Mouse (Mus musculus) naive thymus-derived CD4-positive, alpha-beta T cell, adult 2 months (primary cell): ENCODE results near the gene Actr3b.
A peak's percentile ranks its signal among the peaks of the same experiment; 100 is the strongest.
"Not testable (repeated sequence)": the region's sequence is repeated elsewhere in the genome, so short reads cannot be mapped to it uniquely, and the experiment has no call there.

Source experiments
- DNase-seq: peaks from one replicate; pipeline ENCODE4 v3.0.0-alpha.2; 2011; ENCODE audit warnings: low read depth

The Actr3b gene

DNA sequence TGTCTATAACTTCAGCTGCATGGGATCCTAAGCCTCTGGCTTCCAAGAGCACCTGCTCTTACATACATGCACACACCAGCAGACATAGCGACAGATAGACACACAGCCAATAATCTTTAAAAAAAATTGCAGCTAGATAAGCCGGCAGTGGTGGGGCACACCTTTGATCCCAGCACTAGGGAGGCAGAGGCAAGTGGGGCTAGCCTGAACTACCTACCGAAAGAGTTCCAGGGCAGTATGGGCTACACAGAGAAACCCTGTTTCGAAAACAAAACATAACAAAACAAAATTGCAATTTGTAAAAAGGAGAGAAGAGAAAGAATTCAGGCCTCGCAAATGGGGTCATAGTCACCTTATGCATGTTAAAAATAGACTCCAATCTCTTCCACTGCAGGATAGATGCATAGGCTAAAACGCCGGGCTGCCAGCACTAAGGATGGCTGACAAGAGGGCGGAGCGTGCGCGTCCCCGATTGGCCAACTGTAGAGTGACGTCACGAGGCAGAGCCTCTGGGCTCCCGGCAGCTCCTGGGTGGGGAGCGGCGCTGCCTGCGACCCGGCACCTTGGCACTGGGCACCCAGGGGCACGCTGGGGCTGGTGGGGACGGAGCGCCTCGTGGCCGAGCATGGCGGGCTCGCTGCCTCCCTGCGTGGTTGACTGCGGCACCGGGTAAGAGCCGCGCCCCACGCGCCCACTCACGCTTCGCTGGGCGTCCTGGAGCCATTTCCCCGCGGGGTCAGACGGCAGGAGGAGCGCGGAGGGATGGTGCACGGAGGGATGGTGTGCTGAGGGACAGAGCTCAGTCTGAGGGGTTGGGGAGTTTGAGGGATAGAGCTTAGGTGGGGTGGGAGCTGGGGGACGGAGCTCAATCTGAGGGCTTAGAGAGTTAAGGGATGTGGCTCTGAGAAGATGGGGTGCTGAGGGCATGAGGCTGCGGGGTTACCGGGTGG lies at the start of gene Actr3b:
Actr3b (plus strand) TSS at position 538 of the 950 bp plus-strand sequence.
- DNase-seq = peak; percentile 79

GRCm38 (mm10) chr5:25713001-25713706 lies 46.6 kb upstream of the Actr3b start:
- peak; percentile 15 for DNase-seq

GRCm38 (mm10) chr5:25719390-25719789 lies 40.4 kb upstream of the Actr3b start:
- DNase-seq = no peak

DNA sequence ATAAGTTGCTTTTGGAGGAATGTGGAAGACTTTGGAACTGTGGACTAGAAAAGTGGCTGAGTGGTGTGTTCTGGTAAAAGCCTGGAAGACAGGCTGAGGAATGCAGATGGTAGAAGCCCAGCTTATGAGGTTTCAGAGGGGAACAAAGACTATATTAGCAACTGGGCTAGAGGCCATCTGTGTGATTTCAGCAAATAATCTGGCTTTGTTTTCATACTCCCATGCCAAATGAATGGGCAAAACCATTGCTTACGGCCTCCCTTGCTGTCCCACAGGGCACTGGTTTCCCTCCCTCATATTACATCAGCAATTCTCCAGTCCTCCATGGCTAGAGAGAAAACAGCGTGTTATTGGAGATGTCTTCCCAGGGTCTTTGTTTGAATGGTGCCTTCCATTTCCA lies 36.8 kb upstream of the Actr3b start:
- DNase-seq = no peak

DNA sequence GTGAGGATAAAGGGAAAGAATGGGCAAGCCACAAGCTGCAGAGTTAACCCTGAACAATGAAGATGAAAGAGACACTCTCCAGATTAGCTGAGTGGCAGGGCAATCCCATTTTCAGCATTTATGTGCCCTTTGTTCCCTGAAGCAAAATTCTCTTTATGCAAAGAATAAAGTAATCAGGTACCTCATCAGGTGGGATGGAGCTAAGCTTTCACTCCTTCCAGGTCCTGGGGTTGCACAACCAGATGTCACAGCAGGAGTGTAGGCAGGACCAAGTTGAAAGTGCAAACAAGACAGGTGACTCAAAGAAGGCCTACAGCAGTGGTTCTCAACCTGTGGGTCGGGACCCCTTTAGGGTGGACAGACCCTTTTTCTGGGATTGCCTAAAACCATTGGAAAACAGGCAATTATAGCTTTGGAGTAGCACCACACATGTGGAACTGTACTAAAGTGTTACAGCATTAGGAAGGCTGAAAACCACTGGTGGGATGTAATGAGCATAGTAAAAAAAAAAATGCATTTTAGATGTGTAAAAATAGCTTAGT lies 35.6 kb upstream of the Actr3b start:
- no peak for DNase-seq

DNA sequence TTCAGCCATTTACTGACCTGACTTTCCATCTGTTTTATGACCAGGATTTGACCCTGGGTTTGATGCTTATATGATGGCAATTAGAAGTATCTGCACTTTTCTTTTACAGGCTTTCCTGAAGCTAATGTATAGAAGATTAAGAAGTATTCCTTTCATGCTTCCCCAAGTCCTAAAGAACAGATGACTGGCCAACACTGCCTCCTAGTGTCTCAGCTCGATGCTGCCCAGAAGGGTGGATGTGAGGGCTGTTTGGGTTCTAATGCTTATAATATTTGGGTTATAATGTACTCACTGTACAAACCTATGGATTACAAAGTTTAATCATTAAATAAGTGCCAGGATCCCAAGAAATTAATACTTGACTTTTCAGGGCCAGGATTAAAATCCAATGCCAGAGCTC lies 25.5 kb upstream of the Actr3b start:
- peak; percentile 56 for DNase-seq

DNA sequence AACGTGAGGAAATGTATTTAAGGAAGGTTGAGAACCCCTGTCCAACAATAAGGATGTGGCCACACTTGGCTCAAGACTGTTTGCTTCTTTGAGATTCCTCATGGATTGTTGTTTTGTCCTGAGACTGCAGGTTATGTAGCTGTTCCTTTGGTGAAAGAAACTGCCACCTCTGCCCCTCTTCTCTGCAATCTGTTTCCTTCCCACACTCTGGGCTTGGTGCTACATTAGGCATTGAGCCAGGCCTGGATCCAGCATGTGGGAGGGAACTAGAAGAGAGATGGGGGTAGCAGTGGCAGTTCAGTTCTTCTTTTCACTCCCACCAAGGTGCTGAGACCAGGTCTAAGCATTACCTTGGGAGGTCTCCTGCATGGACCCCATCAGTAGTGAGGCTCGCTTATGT lies 23.9 kb upstream of the Actr3b start:
- no peak for DNase-seq

- no peak for DNase-seq
These were observed 21.3 kb upstream of the Actr3b start for GRCm38 (mm10) chr5:25738448-25738847.

DNA sequence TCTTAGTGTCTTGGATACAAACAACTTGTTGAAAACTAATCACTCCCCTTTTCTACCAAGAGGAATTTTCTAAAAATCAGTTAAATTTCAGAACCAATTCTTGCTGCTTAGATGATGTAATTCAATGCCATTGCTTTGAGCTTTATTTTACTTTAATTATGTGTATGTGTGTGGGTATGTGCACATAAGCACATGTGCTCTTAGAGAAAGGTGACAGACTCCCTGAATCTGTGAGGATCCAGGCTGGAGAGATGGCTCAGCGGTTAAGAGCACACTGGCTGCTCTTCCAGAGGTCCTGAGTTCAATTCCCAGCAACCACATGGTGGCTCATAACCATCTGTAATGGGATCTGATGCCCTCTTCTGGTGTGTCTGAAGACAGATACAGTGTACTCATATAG lies 20.9 kb upstream of the Actr3b start:
- not testable (repeated sequence) for DNase-seq

DNA sequence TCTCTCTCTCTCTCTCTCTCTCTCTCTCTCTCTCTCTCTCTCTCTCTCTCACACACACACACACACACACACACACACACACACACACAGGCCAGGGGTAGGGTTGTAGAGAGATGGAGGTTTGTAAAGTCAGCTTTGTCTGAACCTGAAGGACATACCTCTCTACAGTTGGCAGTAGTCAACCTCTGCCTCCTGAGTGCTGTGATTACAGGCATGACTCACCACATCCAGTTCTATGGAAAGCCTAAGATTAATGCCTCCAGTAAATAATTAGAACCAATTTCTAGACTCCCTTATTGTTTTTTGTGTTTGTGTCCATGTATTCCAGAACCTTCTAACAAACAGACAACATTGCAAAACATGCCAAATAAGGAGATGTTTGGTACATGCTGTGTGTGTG lies 11.9 kb upstream of the Actr3b start:
- no peak for DNase-seq

- DNase-seq = no peak
These were observed 11.2 kb upstream of the Actr3b start for GRCm38 (mm10) chr5:25748613-25749012.

- no peak for DNase-seq
These were observed 8.2 kb upstream of the Actr3b start for GRCm38 (mm10) chr5:25751552-25751951.

- DNase-seq = no peak
These were observed 6.9 kb upstream of the Actr3b start for GRCm38 (mm10) chr5:25752862-25753261.

DNA sequence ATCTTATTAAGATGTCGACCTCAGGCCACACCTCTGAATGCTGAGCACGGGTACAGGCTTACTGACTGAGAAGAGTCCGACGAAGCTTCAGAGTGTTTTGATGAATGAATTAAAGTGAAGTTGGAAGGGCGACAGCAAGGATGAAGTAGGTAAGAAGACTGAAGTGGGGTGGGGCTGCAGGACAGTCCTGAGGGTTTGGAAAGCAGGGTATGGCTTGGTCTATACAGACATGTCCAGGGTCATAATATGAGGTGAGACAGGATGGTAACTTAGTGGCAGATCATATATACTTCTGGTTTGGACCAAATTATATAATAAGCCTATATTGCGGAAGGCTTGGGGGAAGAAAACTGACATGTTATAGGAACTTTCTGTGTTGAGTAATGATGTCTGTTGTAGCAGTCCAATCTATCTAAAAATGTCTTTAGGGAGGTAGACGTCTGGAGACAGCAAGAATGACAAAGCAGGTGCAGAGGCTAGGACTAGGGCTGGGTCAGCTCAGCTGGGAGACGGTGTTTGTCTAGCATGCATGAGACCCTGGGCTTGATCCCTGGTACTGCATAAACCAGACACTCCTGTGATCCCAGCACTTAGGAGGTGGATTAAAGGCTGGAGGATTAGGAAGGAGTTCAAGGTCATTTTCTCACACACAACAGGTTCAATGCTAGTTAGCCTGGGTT lies 6.1 kb upstream of the Actr3b start:
- DNase-seq = no peak

GRCm38 (mm10) chr5:25754236-25754766 lies 5.5 kb upstream of the Actr3b start:
- DNase-seq = no peak

- DNase-seq = peak; percentile 44
These were observed 624 bp downstream of the Actr3b start for GRCm38 (mm10) chr5:25760410-25760832.

GRCm38 (mm10) chr5:25760871-25761270 lies 1.1 kb downstream of the Actr3b start:
- DNase-seq = no peak

DNA sequence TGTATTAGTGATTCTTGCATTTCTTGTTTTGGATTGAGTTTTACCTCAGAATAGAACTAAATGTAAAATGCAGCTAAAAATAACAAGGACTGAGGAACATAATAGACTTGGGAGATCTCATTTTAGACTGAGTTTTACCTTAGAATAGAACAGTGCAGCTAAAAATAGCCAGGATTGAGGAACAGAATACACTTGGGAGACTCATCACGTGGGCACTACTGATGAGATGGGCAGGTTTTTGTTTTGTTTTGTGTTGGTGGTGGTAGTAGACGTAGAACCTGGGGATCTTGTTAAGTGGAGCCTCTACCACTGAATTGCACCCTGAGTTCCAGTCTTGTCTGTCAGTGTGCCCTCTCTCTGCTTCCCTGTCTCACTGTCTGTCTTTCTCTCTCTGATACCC lies 2.1 kb downstream of the Actr3b start:
- no peak for DNase-seq

DNA sequence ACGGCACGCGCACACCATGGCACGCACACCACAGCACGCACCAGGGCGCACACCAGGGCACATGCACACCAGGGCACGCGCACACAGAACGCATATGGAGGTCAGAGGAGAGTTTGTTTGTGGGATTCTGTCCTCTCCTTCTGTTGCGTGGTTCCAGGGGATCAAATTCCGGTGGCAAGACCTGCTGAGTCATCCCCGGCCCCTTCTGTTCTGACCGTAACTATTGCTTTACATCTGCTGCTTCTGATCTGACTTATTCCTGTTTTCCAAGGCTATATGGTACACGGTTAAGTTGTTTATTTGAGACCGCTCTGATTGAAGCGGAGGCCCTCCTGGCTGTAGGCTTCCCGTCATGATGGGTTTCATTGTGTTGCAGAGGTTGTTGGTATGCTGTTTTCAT lies 9.2 kb downstream of the Actr3b start:
- no peak for DNase-seq

- DNase-seq = no peak
These were observed 9.6 kb downstream of the Actr3b start for GRCm38 (mm10) chr5:25769406-25769805.

- DNase-seq = no peak
These were observed 12.7 kb downstream of the Actr3b start for GRCm38 (mm10) chr5:25772456-25772855.
